Mouse (Mus musculus) heart, embryonic 14.5 days (tissue): ENCODE results near the gene Fam243. TPM values are rescaled to one million over a fixed set of nuclear protein-coding genes. Genes with fewer than 3 reads are reported as not detected.

Source experiments
- polyA plus RNA-seq: library from polyadenylated mRNA; unstranded; fragments of >200 nt; fragmentation: Nextera tagmentation; extraction: Ambion mirVana; gene quantifications from 2 replicates; pipeline ENCODE4 v1.2.1, GENCODE M21; 2014

The Fam243 gene
- polyA plus RNA-seq, 1 experiment from 2014 or later: not detected

Other genes starting within 250 kb of the Fam243 start
- gene Kcne2, start 29.1 kb downstream of the Fam243 start, polyA plus RNA-seq: 0.59 and 1.1 TPM in 2 replicates
- 129 and 132 TPM in 2 replicates for gene Smim11, start 20.2 kb downstream of the Fam243 start, polyA plus RNA-seq
- gene Kcne1, start 38.0 kb upstream of the Fam243 start, polyA plus RNA-seq: 192 and 199 TPM in 2 replicates
- 105 TPM in 2 replicates for gene Rcan1, start 149.4 kb upstream of the Fam243 start, polyA plus RNA-seq
- gene Clic6, start 164.3 kb upstream of the Fam243 start, polyA plus RNA-seq: 0.72 and 0.89 TPM in 2 replicates